Mouse (Mus musculus) limb, embryonic 15.5 days (tissue): ENCODE data around the gene C130050O18Rik. TPM values are rescaled to one million over a fixed set of nuclear protein-coding genes. Genes with fewer than 3 reads are reported as not detected.

Source experiments
- ATAC-seq: fragments of 200-750 bp; cut with Nextera tagmentation; 2 replicates; pipeline ENCODE4 v1.8.0; 2017; ENCODE audit warnings: low read depth, moderate TSS enrichment; ENCODE audit not compliant: insufficient number of reproducible peaks, low FRiP score, low TSS enrichment
- H3K27ac ChIP-seq: fragments of 300-500 bp; sonication (generic); 2 replicates; pipeline ENCODE4 v1.5.1; 2015; ENCODE audit warnings: moderate library complexity, mild to moderate bottlenecking, inconsistent platforms
- H3K27me3 ChIP-seq: fragments of 300-500 bp; sonication (generic); 2 replicates; pipeline ENCODE4 v1.6.1; 2015; ENCODE audit warnings: inconsistent platforms
- H3K36me3 ChIP-seq: fragments of 300-500 bp; sonication (generic); 2 replicates; pipeline ENCODE4 v1.6.1; 2015; ENCODE audit warnings: inconsistent platforms
- H3K4me1 ChIP-seq: fragments of 300-500 bp; sonication (generic); 2 replicates; pipeline ENCODE4 v1.6.1; 2015; ENCODE audit warnings: inconsistent platforms
- H3K4me2 ChIP-seq: fragments of 300-500 bp; sonication (generic); 2 replicates; pipeline ENCODE4 v1.6.1; 2015; ENCODE audit warnings: mild to moderate bottlenecking, inconsistent platforms
- H3K4me3 ChIP-seq: fragments of 300-500 bp; sonication (generic); 2 replicates; pipeline ENCODE4 v1.5.1; 2015; ENCODE audit warnings: mild to moderate bottlenecking, inconsistent platforms
- H3K9ac ChIP-seq: fragments of 300-500 bp; sonication (generic); 2 replicates; pipeline ENCODE4 v1.6.1; 2015; ENCODE audit warnings: inconsistent platforms
- H3K9me3 ChIP-seq: fragments of 300-500 bp; sonication (generic); 2 replicates; pipeline ENCODE4 v1.6.1; 2016; ENCODE audit warnings: inconsistent platforms
- WGBS: fragments of 180-500 bp; shearing (Covaris S2); methylation state at CpG from one replicate; pipeline ENCODE4 v1.1.7; 2015; 5-methylcytosine and 5-hydroxymethylcytosine counted together
- polyA plus RNA-seq: library from polyadenylated mRNA; unstranded; fragments of >200 nt; fragmentation: Nextera tagmentation; extraction: Ambion mirVana; gene quantifications from 2 replicates; pipeline ENCODE4 v1.2.1, GENCODE M21; 2015

Gene C130050O18Rik
- polyA plus RNA-seq, 1 experiment from 2014 or later: 7.1 TPM

GRCm38 (mm10) chr5:139418110-139418509, 13.0 kb downstream of the C130050O18Rik start:
- H3K9me3 ChIP-seq: no peaks in the 10 kb centered on the region
- WGBS: 62% methylated on average over 2 of the region's 2 CpGs
- no peak overlapping the region for H3K4me3 ChIP-seq
- peaks cover 11% of the 10 kb centered on the region for H3K36me3 ChIP-seq
- no peak overlapping the region for H3K4me2 ChIP-seq
- H3K9ac ChIP-seq: no peak overlapping the region
- no peak overlapping the region for H3K27ac ChIP-seq
- no peak for ATAC-seq
- no peaks in the 10 kb centered on the region for H3K27me3 ChIP-seq
- peaks cover 25% of the 10 kb centered on the region for H3K4me1 ChIP-seq

- Histone ChIP-seq H3K4me1 (peaks cover 29% of the 10 kb centered on the region), H3K4me2 (no peak overlapping the region), H3K4me3 (no peak overlapping the region), H3K27me3 (no peaks in the 10 kb centered on the region), H3K36me3 (peaks cover 11% of the 10 kb centered on the region), H3K9ac (no peak overlapping the region), H3K9me3 (no peaks in the 10 kb centered on the region), H3K27ac (no peak overlapping the region)
- no peak for ATAC-seq
- WGBS: 18% methylated on average over 3 of the region's 3 CpGs
Observed at GRCm38 (mm10) chr5:139418633-139419032, 13.6 kb downstream of the C130050O18Rik start.

GRCm38 (mm10) chr5:139423026-139423865, 18.2 kb downstream of the C130050O18Rik start, which contains the start of gene Gper1:
TSS of gene Gper1 (plus strand) at chr5:139423151.
- Histone ChIP-seq H3K4me2 (peak within 1 kb of the TSS; percentile 50), H3K4me3 (peak within 1 kb of the TSS; percentile 39), H3K36me3 (peaks cover 8% of the 10 kb centered on the region), H3K27me3 (no peaks in the 10 kb centered on the region), H3K4me1 (peaks cover 43% of the 10 kb centered on the region), H3K9ac (no peak within 1 kb of the TSS), H3K27ac (peak within 1 kb of the TSS; percentile 59), H3K9me3 (no peaks in the 10 kb centered on the region)
- 37% methylated on average over 21 of the region's 21 CpGs for WGBS
- no peak for ATAC-seq

- H3K27ac ChIP-seq: no peak overlapping the region
- no peak overlapping the region for H3K9ac ChIP-seq
- peaks cover 56% of the 10 kb centered on the region for H3K4me1 ChIP-seq
- no peaks in the 10 kb centered on the region for H3K27me3 ChIP-seq
- H3K4me3 ChIP-seq: no peak overlapping the region
- peaks cover 8% of the 10 kb centered on the region for H3K36me3 ChIP-seq
- no peak for ATAC-seq
- no peaks in the 10 kb centered on the region for H3K9me3 ChIP-seq
- H3K4me2 ChIP-seq: no peak overlapping the region
- WGBS: 48% methylated on average over 9 of the region's 9 CpGs
Observed at GRCm38 (mm10) chr5:139425198-139425597, 20.1 kb downstream of the C130050O18Rik start.

GRCm38 (mm10) chr5:139427001-139427400, 21.9 kb downstream of the C130050O18Rik start:
- WGBS: 84% methylated on average over 9 of the region's 9 CpGs
- ATAC-seq: no peak
- H3K4me3 ChIP-seq: no peak overlapping the region
- peaks cover 8% of the 10 kb centered on the region for H3K36me3 ChIP-seq
- H3K4me1 ChIP-seq: peaks cover 63% of the 10 kb centered on the region
- H3K27ac ChIP-seq: no peak overlapping the region
- H3K4me2 ChIP-seq: no peak overlapping the region
- no peaks in the 10 kb centered on the region for H3K27me3 ChIP-seq
- H3K9ac ChIP-seq: no peak overlapping the region
- no peaks in the 10 kb centered on the region for H3K9me3 ChIP-seq

GRCm38 (mm10) chr5:139427989-139428388, 22.9 kb downstream of the C130050O18Rik start:
- H3K27ac ChIP-seq: no peak overlapping the region
- ATAC-seq: no peak
- WGBS: 65% methylated on average over 9 of the region's 9 CpGs
- no peak overlapping the region for H3K9ac ChIP-seq
- peaks cover 8% of the 10 kb centered on the region for H3K36me3 ChIP-seq
- H3K27me3 ChIP-seq: no peaks in the 10 kb centered on the region
- H3K4me3 ChIP-seq: no peak overlapping the region
- no peaks in the 10 kb centered on the region for H3K9me3 ChIP-seq
- no peak overlapping the region for H3K4me2 ChIP-seq
- peaks cover 53% of the 10 kb centered on the region for H3K4me1 ChIP-seq

GRCm38 (mm10) chr5:139429818-139430341, 24.8 kb downstream of the C130050O18Rik start:
- Histone ChIP-seq H3K4me1 (peaks cover 49% of the 10 kb centered on the region), H3K27ac (no peak overlapping the region), H3K9me3 (no peaks in the 10 kb centered on the region), H3K4me3 (no peak overlapping the region), H3K27me3 (no peaks in the 10 kb centered on the region), H3K9ac (no peak overlapping the region), H3K36me3 (peaks cover 8% of the 10 kb centered on the region), H3K4me2 (no peak overlapping the region)
- ATAC-seq: no peak
- WGBS: 22% methylated on average over 12 of the region's 12 CpGs

- H3K4me2 ChIP-seq: no peak overlapping the region
- no peaks in the 10 kb centered on the region for H3K9me3 ChIP-seq
- H3K36me3 ChIP-seq: no peaks in the 10 kb centered on the region
- no peak for ATAC-seq
- 56% methylated on average over 6 of the region's 6 CpGs for WGBS
- H3K27me3 ChIP-seq: no peaks in the 10 kb centered on the region
- H3K4me1 ChIP-seq: peaks cover 50% of the 10 kb centered on the region
- no peak overlapping the region for H3K27ac ChIP-seq
- no peak overlapping the region for H3K4me3 ChIP-seq
- H3K9ac ChIP-seq: no peak overlapping the region
Observed at GRCm38 (mm10) chr5:139432333-139432732, 27.3 kb downstream of the C130050O18Rik start.

- no peak overlapping the region for H3K27ac ChIP-seq
- no peak overlapping the region for H3K9ac ChIP-seq
- H3K4me1 ChIP-seq: peaks cover 48% of the 10 kb centered on the region
- WGBS: 61% methylated on average over 7 of the region's 7 CpGs
- no peak overlapping the region for H3K4me3 ChIP-seq
- H3K36me3 ChIP-seq: no peaks in the 10 kb centered on the region
- H3K4me2 ChIP-seq: no peak overlapping the region
- H3K9me3 ChIP-seq: no peaks in the 10 kb centered on the region
- ATAC-seq: no peak
- H3K27me3 ChIP-seq: no peaks in the 10 kb centered on the region
Observed at GRCm38 (mm10) chr5:139432747-139433508, 27.8 kb downstream of the C130050O18Rik start.

- H3K4me3 ChIP-seq: no peak overlapping the region
- no peak overlapping the region for H3K9ac ChIP-seq
- no peak for ATAC-seq
- H3K9me3 ChIP-seq: no peaks in the 10 kb centered on the region
- 68% methylated on average over 9 of the region's 9 CpGs for WGBS
- H3K36me3 ChIP-seq: no peaks in the 10 kb centered on the region
- no peak overlapping the region for H3K4me2 ChIP-seq
- no peaks in the 10 kb centered on the region for H3K27me3 ChIP-seq
- peaks cover 43% of the 10 kb centered on the region for H3K4me1 ChIP-seq
- 0 out of 2 replicates have a peak overlapping the region, but pooled peaks have one; percentile 59 for H3K27ac ChIP-seq
Observed at GRCm38 (mm10) chr5:139433842-139434568, 28.9 kb downstream of the C130050O18Rik start.

GRCm38 (mm10) chr5:139434940-139435339, 29.9 kb downstream of the C130050O18Rik start:
- Histone ChIP-seq H3K27ac (peak overlapping the region; percentile 59; the same call in 1 of the 2 replicates), H3K4me1 (peaks cover 34% of the 10 kb centered on the region)
- no peak for ATAC-seq

More at GRCm38 (mm10) chr5:139434940-139435339, 29.9 kb downstream of the C130050O18Rik start:
- Histone ChIP-seq H3K9me3 (no peaks in the 10 kb centered on the region), H3K4me3 (no peak overlapping the region), H3K9ac (no peak overlapping the region), H3K4me2 (no peak overlapping the region), H3K27me3 (no peaks in the 10 kb centered on the region), H3K36me3 (no peaks in the 10 kb centered on the region)
- WGBS: 47% methylated on average over 8 of the region's 8 CpGs
